9 mouse cellular contexts compared by ENCODE assay signal in genomic region chr8:117930687-117931086, GRCm38 (mm10).
A peak's percentile ranks its signal among the peaks of the same experiment; 100 is the strongest.
DNase-seq lines count a peak whose midpoint lies in the region; TF ChIP-seq lines count a peak whose summit lies in the region.
"Had no signal": no experiment of that assay in that cellular context is flagged by ENCODE, and none has a peak within 500 bp of the region (broad histone marks: within the 10 kb centered on the region; RNA-seq: fewer than 3 reads in every experiment).

No protein-coding gene starts in this region.

- peak; percentile 67 for TF ChIP-seq CTCF in left cerebral cortex, adult 2 months (IDR thresholded peaks at IDR 0.05)

- no peak overlapping the region for H3K27ac ChIP-seq in left cerebral cortex, adult 2 months
- H3K27ac ChIP-seq: heart, embryonic 13.5 days had no signal

- DNase-seq in adrenal gland, postnatal 14 days = peak; percentile 40
- DNase-seq in adrenal gland, postnatal 4 days (ENCODE audit: low spot score in 2 of 2) = no peak
- DNase-seq in left cerebral cortex, adult 2 months (ENCODE audit: extremely low spot score in 1 of 2, low spot score in 2 of 2) = no peak
- DNase-seq in left cerebral cortex, postnatal 36 days (ENCODE audit: low spot score in 2 of 2) = no peak
- peak; percentile 61 for DNase-seq in adipocyte (ENCODE audit: low spot score)
- DNase-seq in induced T-regulatory cell, adult 2 months (ENCODE audit: low read depth) = peak; percentile 8
- no peak for DNase-seq in spleen, postnatal 10 days (ENCODE audit: low spot score in 2 of 2)
- no peak for DNase-seq in ovary, postnatal 36 days (ENCODE audit: low spot score)

- H3K4me3 ChIP-seq in left cerebral cortex, adult 2 months = no peak overlapping the region
- H3K4me3 ChIP-seq: heart, embryonic 13.5 days had no signal

- intact Hi-C loops in left cerebral cortex, adult 2 months (cut with DNase I) = loop anchor here (2.0 to 10.0 kb wide), 4 partner anchors 234 to 922 kb away; no protein-coding TSS in a partner anchor
- intact Hi-C loops in left cerebral cortex, postnatal 36 days (cut with DNase I) = loop anchor here (5.0 to 10.0 kb wide), 3 partner anchors 234 to 924 kb away; partner anchors contain the start of gene Cdh13

Comparison
In these comparisons a context has a peak if more than half of its experiments do, and no peak if none do; other contexts are left out.
1. DNase-seq: peak in adrenal gland, postnatal 14 days (single experiment), adipocyte (single experiment) and induced T-regulatory cell, adult 2 months (single experiment); none in adrenal gland, postnatal 4 days (0 of 2), left cerebral cortex, adult 2 months (0 of 2), left cerebral cortex, postnatal 36 days (0 of 2), spleen, postnatal 10 days (0 of 2) and ovary, postnatal 36 days (single experiment).